Mouse (Mus musculus): ENCODE data around the gene Vsig2. TPM values are rescaled to one million over a fixed set of nuclear protein-coding genes. Genes with fewer than 3 reads are reported as not detected.

Gene Vsig2
- 47.6 and 57.6 TPM in 2 replicates for polyA plus RNA-seq (2015; fragmentation: Nextera tagmentation; extraction: Ambion mirVana)

GRCm38 (mm10) chr9:37539170-37540025 is at the start of gene Vsig2:
Gene Vsig2 (plus strand): TSS chr9:37539255.
- peaks cover 8% of the 10 kb centered on the region; the same call in 1 of the 2 replicates for H3K4me1 ChIP-seq
- peak; percentile 45; the same call in 1 of the 2 replicates for ATAC-seq (ENCODE audit: insufficient read depth, low FRiP score, low read depth)
- H3K4me3 ChIP-seq (replicated peaks) = peak within 1 kb of the TSS; percentile 19
- WGBS = 50% methylated on average over 23 of the region's 23 CpGs
- peak within 1 kb of the TSS; percentile 71; the same call in 1 of the 2 replicates for H3K27ac ChIP-seq
- no peaks in the 10 kb centered on the region for H3K27me3 ChIP-seq (replicated peaks)
- H3K36me3 ChIP-seq = no peaks in the 10 kb centered on the region
- H3K4me2 ChIP-seq = peak within 1 kb of the TSS; percentile 38
- no peaks in the 10 kb centered on the region for H3K9me3 ChIP-seq
- no peak within 1 kb of the TSS for H3K9ac ChIP-seq

GRCm38 (mm10) chr9:37489446-37490120 is 49.5 kb upstream of the Vsig2 start:
- H3K27me3 ChIP-seq (replicated peaks) = no peaks in the 10 kb centered on the region
- peak overlapping the region; percentile 81 for H3K4me2 ChIP-seq
- H3K4me1 ChIP-seq = peaks cover 5% of the 10 kb centered on the region; the same call in 1 of the 2 replicates
- H3K36me3 ChIP-seq = 0 out of 2 replicates have a peak, but pooled peaks cover 3% of the 10 kb centered on the region
- peak overlapping the region; percentile 96 for H3K9ac ChIP-seq
- H3K27ac ChIP-seq = peak overlapping the region; percentile 100
- peak; percentile 56 for ATAC-seq (ENCODE audit: insufficient read depth, low FRiP score, low read depth)
- peak overlapping the region; percentile 99 for H3K4me3 ChIP-seq (replicated peaks)
- WGBS = under 1% methylated on average over 71 of the region's 75 CpGs
- no peaks in the 10 kb centered on the region for H3K9me3 ChIP-seq

GRCm38 (mm10) chr9:37495761-37496160 is 43.3 kb upstream of the Vsig2 start:
- Histone ChIP-seq H3K9ac (no peak overlapping the region), H3K27ac (peak overlapping the region; percentile 23; the same call in 1 of the 2 replicates), H3K36me3 (0 out of 2 replicates have a peak, but pooled peaks cover 3% of the 10 kb centered on the region), H3K4me1 (0 out of 2 replicates have a peak, but pooled peaks cover 9% of the 10 kb centered on the region), H3K4me2 (no peak overlapping the region), H3K4me3 (replicated peaks) (no peak overlapping the region), H3K27me3 (replicated peaks) (no peaks in the 10 kb centered on the region), H3K9me3 (no peaks in the 10 kb centered on the region)
- ATAC-seq (ENCODE audit: insufficient read depth, low FRiP score, low read depth) = no peak
- WGBS = 40% methylated on average over 3 of the region's 3 CpGs

GRCm38 (mm10) chr9:37496325-37496724 is 42.7 kb upstream of the Vsig2 start:
- Histone ChIP-seq H3K36me3 (0 out of 2 replicates have a peak, but pooled peaks cover 3% of the 10 kb centered on the region), H3K4me1 (0 out of 2 replicates have a peak, but pooled peaks cover 6% of the 10 kb centered on the region), H3K9ac (no peak overlapping the region), H3K4me3 (replicated peaks) (no peak overlapping the region), H3K27ac (peak overlapping the region; percentile 44; the same call in 1 of the 2 replicates), H3K27me3 (replicated peaks) (no peaks in the 10 kb centered on the region), H3K4me2 (no peak overlapping the region), H3K9me3 (no peaks in the 10 kb centered on the region)
- no peak for ATAC-seq (ENCODE audit: insufficient read depth, low FRiP score, low read depth)

GRCm38 (mm10) chr9:37500201-37500600 is 38.9 kb upstream of the Vsig2 start:
- ATAC-seq (ENCODE audit: insufficient read depth, low FRiP score, low read depth) = no peak
- Histone ChIP-seq H3K9me3 (no peaks in the 10 kb centered on the region), H3K4me3 (replicated peaks) (no peak overlapping the region), H3K9ac (no peak overlapping the region), H3K4me2 (no peak overlapping the region), H3K4me1 (0 out of 2 replicates have a peak, but pooled peaks cover 3% of the 10 kb centered on the region), H3K27ac (no peak overlapping the region), H3K36me3 (no peaks in the 10 kb centered on the region), H3K27me3 (replicated peaks) (no peaks in the 10 kb centered on the region)
- WGBS = 79% methylated on average over 3 of the region's 3 CpGs

- H3K4me2 ChIP-seq = no peak overlapping the region
- no peak for ATAC-seq (ENCODE audit: insufficient read depth, low FRiP score, low read depth)
- no peak overlapping the region for H3K9ac ChIP-seq
- no peaks in the 10 kb centered on the region for H3K36me3 ChIP-seq
- no peaks in the 10 kb centered on the region for H3K9me3 ChIP-seq
- 92% methylated on average over 1 of the region's 1 CpGs for WGBS
- no peaks in the 10 kb centered on the region for H3K27me3 ChIP-seq (replicated peaks)
- H3K4me1 ChIP-seq = 0 out of 2 replicates have a peak, but pooled peaks cover 3% of the 10 kb centered on the region
- no peak overlapping the region for H3K4me3 ChIP-seq (replicated peaks)
- no peak overlapping the region for H3K27ac ChIP-seq
Measured at GRCm38 (mm10) chr9:37501170-37501569, 37.9 kb upstream of the Vsig2 start.

- Histone ChIP-seq H3K27me3 (replicated peaks) (no peaks in the 10 kb centered on the region), H3K4me1 (no peaks in the 10 kb centered on the region), H3K27ac (no peak overlapping the region), H3K9ac (no peak overlapping the region), H3K4me3 (replicated peaks) (no peak overlapping the region), H3K36me3 (no peaks in the 10 kb centered on the region), H3K9me3 (no peaks in the 10 kb centered on the region), H3K4me2 (no peak overlapping the region)
- ATAC-seq (ENCODE audit: insufficient read depth, low FRiP score, low read depth) = no peak
Measured at GRCm38 (mm10) chr9:37504348-37504747, 34.7 kb upstream of the Vsig2 start.

- H3K27me3 ChIP-seq (replicated peaks) = no peaks in the 10 kb centered on the region
- H3K9me3 ChIP-seq = no peaks in the 10 kb centered on the region
- H3K4me3 ChIP-seq (replicated peaks) = no peak overlapping the region
- ATAC-seq (ENCODE audit: insufficient read depth, low FRiP score, low read depth) = no peak
- H3K27ac ChIP-seq = no peak overlapping the region
- H3K36me3 ChIP-seq = no peaks in the 10 kb centered on the region
- WGBS = 61% methylated on average over 1 of the region's 1 CpGs
- no peaks in the 10 kb centered on the region for H3K4me1 ChIP-seq
- no peak overlapping the region for H3K4me2 ChIP-seq
- H3K9ac ChIP-seq = no peak overlapping the region
Measured at GRCm38 (mm10) chr9:37506023-37506422, 33.0 kb upstream of the Vsig2 start.

GRCm38 (mm10) chr9:37512097-37512496 is 27.0 kb upstream of the Vsig2 start:
- H3K4me3 ChIP-seq (replicated peaks) = no peak overlapping the region
- 88% methylated on average over 2 of the region's 2 CpGs for WGBS
- ATAC-seq (ENCODE audit: insufficient read depth, low FRiP score, low read depth) = no peak
- no peak overlapping the region for H3K27ac ChIP-seq
- H3K4me1 ChIP-seq = 0 out of 2 replicates have a peak, but pooled peaks cover 3% of the 10 kb centered on the region
- H3K4me2 ChIP-seq = no peak overlapping the region
- no peaks in the 10 kb centered on the region for H3K36me3 ChIP-seq
- no peaks in the 10 kb centered on the region for H3K9me3 ChIP-seq
- H3K9ac ChIP-seq = no peak overlapping the region
- H3K27me3 ChIP-seq (replicated peaks) = no peaks in the 10 kb centered on the region

GRCm38 (mm10) chr9:37514456-37514855 is 24.6 kb upstream of the Vsig2 start:
- WGBS = 63% methylated on average over 3 of the region's 3 CpGs
- no peak overlapping the region for H3K4me3 ChIP-seq (replicated peaks)
- no peak overlapping the region for H3K4me2 ChIP-seq
- ATAC-seq (ENCODE audit: insufficient read depth, low FRiP score, low read depth) = no peak
- no peaks in the 10 kb centered on the region for H3K27me3 ChIP-seq (replicated peaks)
- H3K4me1 ChIP-seq = 0 out of 2 replicates have a peak, but pooled peaks cover 3% of the 10 kb centered on the region
- H3K9ac ChIP-seq = no peak overlapping the region
- H3K9me3 ChIP-seq = no peaks in the 10 kb centered on the region
- H3K27ac ChIP-seq = no peak overlapping the region
- H3K36me3 ChIP-seq = no peaks in the 10 kb centered on the region

- 71% methylated on average over 1 of the region's 1 CpGs for WGBS
- Histone ChIP-seq H3K27ac (no peak overlapping the region), H3K4me3 (replicated peaks) (no peak overlapping the region), H3K4me1 (0 out of 2 replicates have a peak, but pooled peaks cover 3% of the 10 kb centered on the region), H3K36me3 (no peaks in the 10 kb centered on the region), H3K9ac (no peak overlapping the region), H3K4me2 (no peak overlapping the region), H3K27me3 (replicated peaks) (no peaks in the 10 kb centered on the region), H3K9me3 (no peaks in the 10 kb centered on the region)
- peak; percentile 56; the same call in 1 of the 2 replicates for ATAC-seq (ENCODE audit: insufficient read depth, low FRiP score, low read depth)
Measured at GRCm38 (mm10) chr9:37517467-37517866, 21.6 kb upstream of the Vsig2 start.

All from stomach, embryonic 15.5 days (tissue).